Mouse (Mus musculus): ENCODE measurements around the gene Bach1.

Bach1 gene

DNA sequence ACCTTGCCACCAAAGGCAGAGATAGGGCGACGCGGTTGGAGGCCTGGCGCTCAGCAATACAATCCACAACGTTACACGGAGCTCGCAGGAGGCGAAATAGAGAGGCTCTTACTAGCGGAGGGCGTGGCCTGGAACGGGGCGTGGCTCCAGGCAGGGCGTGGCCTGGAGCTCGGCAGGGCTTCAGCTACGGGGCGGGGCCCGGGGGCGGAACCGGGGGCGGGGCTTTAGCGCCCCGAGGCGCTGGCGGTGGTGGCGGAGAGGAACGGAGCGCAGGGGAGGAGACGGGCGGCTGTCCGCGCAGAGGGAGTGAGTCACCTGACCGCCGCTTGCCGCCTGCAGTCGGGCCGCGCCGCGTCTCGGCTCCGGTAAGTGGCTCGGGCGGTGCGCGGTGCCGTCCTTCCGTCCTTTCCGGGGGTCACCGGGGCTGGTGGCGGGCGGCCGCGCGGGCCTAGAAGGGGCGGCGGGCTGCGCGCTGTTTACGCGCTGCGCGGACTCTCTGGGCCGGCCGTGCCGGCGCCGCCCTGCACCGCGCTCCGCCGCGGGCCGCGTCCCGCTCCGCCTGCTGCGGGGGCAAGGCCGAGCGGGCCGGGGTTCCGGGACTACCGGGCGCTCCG, at the start of gene Bach1:
Gene Bach1, plus strand, starts transcription at position 254 of the 614 bp plus-strand sequence.
- peak; percentile 93 for DNase-seq (ENCODE audit: low read depth, low spot score)

DNA sequence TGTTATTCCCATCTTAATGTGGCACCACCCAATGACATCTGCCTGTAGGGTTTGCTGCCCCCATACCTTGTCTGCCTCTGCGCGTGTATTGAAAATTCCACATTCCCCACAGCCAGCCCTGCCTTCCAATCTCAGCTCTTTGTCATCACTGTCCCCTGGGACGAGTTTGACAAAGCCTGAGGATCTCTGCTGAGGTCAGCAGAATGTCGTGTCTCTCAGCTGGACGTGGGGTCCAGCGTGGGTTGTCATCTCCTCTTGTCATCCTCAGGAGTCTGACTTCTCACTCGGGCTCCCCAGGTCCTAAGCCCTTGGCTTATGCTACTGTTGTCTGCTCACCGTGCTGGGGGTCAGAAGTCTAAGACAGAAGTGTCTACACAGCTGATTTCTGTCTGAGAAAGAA, 46.4 kb upstream of the Bach1 start:
- DNase-seq (ENCODE audit: low read depth, low spot score) = no peak

DNA sequence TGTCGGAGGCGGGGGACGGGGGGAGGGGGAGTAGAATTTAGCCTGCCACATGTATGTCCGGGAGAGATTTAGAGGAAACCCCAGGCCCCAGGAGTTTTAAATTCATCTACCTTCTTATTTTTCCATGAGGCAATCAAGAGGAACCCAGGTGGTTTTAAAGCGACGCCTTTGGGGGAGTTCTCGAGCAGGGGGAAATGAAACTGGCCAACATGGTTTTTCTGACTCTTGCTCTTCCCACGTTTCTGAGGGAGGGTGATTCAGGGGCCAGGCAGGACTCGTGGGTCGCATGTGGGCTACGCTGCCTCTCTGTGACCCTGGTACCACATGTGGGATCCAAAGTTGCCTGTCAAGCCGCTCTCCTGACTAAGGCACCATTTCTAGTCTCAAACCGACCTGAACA, 45.8 kb upstream of the Bach1 start:
- no peak for DNase-seq (ENCODE audit: low read depth, low spot score)

DNA sequence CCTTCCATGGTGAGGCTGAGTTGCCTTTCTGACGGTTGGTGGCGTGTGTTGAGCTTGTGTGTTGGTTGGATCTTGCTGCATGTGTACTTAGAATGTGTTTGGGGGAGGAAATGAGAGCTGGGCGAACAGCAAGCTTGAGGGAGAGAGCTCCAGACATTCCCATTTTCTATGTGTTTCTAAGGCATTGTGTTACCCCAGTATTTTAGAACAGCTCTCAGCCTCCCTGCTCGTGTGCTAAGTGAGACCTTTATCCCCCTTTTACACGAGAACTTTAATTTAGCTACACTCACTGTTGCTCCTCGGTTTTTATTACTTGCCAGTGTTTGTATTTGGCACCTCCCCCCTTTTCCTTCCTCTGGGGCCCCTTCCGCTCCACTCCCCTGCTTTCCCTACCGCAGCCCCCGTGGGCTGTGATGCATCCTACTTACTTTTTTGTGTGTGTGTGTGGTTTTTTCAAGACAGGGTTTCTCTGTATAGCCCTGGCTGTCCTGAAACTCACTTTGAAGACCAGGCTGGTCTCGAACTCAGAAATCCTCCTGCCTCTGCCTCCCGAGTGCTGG, 44.6 kb upstream of the Bach1 start:
- no peak for DNase-seq (ENCODE audit: low read depth, low spot score)

DNA sequence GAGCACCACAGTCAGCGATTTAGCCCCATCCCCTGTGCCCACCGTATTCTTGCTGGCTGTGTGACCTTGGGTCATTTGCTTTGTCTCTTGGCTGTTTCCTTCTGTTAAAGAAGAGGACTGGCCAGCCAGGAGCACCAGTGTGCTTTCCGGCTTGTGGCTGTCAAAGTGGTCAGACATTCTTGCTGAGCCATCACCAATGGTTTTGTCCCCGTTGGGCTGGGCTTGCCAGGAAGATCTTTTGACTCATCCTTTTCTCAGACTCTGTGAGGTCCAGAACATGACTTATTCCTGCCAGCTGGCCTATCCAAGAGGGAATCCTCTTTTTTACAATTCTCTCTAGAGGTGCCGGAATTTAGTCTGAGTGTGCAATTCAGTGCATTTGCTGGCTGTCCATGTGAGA, 43.7 kb upstream of the Bach1 start:
- no peak for DNase-seq (ENCODE audit: low read depth, low spot score)

DNA sequence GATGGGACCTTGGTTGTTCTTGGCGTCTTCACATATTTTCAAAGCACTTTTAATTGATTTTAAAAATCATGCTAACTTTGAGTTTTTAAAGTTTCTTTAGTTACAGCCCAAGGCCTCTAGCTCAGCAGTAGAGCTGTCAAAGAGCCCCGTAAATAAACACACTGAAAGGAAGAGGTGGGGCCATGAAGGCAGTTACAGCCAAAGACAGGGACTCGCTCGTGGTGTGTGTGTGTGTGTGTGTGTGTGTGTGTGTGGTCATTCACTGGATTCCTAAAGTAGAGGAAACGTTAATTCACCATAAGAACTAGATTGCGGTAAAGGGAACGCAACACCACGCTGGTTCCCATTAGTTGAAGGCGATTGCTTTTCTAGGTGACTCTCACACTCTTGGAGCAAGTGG, 43.2 kb upstream of the Bach1 start:
- DNase-seq (ENCODE audit: low read depth, low spot score) = no peak

DNA sequence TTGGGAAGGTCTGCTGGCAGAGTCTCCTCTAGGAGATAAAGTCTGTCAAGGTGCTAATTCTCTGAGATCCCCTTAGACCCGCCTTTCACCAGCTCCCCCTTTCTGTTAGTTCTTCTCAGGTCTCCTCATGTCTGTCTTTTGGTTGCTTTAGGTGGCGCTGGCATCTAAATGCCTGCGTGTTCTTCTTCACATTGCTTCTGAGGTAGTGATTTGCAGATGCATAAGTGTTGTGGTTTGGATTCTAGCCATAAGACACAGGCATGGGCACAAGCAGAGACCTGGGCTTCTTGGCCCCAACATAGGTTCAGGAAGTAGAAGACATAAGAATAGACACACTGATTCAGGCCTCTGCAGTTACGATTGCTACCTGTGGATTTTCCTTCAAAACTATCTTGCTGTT, 42.0 kb upstream of the Bach1 start:
- no peak for DNase-seq (ENCODE audit: low read depth, low spot score)

DNA sequence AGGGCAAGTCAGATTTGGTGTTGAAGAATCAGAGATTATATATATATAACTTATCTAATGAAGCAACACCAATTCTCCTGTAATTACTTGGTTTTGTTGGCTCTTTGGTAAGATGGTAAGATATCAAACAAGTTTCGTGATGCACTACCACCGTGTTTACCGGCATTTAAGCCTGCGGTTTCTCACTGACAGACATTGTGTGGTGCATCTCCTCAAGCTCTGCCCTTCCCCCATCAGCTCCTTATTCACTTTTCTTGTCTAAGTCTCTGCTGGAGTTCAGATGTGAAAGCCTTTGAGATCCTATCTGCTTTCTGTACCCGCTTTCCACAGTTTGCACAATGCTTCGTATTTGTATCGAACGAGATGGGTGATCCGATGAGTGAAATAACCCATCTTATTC, 41.5 kb upstream of the Bach1 start:
- DNase-seq (ENCODE audit: low read depth, low spot score) = no peak

DNA sequence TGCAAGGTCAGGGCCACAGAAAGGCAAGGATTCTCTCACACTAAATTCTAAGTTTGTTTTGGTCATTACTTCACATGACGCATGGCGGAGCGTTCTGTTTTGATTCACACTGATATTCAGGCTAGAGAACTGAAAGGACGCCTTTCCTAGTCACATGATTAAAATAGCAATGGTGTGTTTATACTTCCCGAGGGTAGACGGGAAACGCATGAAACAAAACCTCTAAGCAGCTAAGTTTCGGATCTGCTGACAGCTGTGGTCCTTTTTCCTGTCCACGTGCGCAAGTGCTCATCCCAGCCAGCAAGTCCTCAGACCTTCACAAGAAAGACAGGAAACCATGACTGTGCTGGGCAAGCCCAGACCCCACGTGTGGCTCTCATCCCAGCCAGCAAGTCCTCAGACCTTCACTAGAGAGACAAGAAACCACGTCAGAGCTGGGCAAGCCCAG, 37.7 kb upstream of the Bach1 start:
- DNase-seq (ENCODE audit: low read depth, low spot score) = no peak

DNA sequence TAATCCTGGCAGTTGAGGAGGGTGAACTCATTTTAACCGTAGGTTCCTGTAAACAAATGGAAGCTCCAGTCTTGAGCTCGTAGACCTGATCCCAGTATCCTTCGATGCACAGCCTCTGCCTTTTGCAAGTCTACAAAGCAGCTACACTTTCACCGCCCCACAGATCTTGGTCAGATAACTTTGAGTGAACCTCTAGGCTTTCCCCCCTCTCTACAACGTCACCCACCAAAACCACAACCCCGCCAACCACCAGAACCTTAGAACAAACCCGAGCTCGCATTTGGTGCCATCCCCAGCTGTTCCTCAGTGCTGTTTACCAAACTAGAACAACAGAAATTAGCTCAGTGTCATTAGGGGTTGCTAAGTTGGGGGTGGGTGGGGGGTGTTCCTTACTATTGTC, 37.1 kb upstream of the Bach1 start:
- no peak for DNase-seq (ENCODE audit: low read depth, low spot score)

DNA sequence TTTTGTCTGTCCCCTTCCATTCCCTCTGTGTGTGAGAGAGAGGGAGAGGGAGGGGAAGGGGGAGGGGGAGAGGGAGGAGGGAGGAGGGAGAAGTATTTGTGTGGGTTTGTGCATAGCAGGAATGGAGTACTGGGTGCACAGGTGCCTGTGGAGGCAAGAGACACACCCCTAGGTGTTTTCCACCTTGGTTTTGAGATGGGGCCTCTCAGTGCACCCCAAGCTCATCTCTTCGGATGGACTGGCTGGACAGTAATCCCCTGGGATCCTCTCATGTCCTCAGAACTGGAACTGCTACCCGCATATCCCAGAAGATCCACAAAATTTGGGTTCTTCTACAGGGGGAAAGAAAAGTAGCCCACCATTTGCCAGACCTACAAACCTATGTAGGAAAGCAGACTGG, 36.2 kb upstream of the Bach1 start:
- DNase-seq (ENCODE audit: low read depth, low spot score) = no peak

DNA sequence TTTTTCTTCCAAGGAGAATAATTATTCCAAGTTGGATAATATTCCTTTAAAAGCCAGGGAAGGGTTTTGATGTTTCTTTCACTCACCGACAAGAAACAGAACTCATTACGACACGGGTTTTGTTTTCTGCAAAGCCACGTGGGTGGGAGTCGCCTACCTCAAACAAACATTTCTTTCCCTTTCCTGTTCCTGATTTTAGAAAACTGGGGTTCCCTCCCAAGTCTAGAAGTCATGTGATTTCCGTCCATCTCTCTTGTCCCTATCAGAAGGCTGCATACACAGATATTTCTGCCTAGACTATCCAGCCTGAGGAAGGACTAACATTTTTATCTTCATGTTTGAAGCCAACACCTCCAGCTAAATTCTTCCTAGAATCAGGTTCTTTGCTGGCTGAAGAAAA, 34.9 kb upstream of the Bach1 start:
- DNase-seq (ENCODE audit: low read depth, low spot score) = no peak

DNA sequence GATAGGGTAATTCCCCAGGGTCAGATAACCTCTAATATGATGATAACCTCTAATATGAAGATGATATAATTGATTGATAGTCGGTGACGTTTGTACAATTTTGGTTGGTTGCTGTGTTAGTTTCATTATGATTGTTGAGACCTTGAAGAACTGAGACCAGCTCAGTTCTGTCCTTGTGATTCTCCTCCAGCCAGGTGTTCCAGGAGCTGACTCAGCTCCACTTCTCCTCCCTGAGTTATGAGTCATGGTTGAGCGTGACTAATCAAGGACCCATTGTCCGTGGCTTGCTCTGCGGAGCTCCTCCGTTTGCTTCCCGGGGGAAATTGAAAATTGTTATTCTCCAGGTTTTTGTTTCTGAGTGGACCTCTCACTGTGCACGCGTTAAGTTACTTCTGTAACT, 33.5 kb upstream of the Bach1 start:
- no peak for DNase-seq (ENCODE audit: low read depth, low spot score)

DNA sequence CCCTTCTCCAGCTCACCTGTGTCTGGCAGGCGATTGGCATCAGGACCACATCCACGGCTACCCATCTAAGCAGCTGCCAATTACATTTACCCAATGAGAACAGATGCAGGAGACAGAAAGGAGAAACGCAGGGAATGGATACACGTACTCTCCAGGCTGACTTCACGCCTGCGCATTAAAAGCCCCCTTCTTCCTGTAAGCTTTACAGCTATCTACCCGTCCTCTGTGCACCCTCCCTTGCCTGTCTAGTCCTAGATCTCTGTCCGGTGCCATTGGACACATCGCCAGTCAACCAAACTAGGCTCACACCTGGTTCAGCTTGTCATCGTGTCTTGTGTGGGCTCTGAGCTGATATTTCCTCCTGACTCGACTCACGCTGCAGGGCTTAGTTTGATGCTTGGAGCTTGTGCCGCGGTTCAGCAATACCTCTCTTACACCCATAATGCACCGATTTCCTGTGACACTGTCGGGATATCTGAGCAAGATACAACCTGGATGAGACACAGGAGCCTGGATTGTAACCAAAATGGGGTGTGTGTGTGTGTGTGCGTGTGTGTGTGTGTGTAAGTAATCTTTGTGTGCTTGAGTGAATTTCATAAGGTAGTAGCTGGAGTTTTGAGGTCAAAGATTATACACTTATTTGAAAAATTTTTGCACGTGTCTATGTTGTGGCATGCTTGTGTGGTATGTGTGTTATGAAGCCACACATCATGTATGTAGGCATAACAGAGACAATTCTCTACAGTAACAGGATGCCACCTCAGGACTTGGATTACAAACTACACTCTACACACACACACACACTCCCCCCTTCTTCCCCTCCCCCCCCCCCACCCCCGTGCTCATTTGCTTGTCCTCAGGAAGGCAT, 32.8 kb upstream of the Bach1 start:
- no peak for DNase-seq (ENCODE audit: low read depth, low spot score)

DNA sequence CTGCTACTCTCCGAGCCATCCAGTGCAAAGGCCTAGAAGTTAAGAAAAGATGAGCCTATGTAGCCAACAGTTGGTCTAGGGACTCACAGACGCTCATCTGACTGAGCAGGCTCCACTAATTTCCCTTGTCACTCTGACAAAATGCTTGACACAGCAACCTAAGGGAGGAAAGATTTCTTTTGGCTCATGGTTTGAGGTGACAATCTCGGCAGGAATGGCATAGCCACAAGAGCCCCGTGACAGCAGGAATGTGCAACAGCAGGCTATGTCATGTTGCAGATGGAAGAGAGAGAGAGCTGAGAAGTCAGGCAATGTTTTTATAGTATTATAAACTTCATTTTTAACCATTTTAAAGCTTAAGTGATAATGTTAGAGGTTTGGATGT, 32.1 kb upstream of the Bach1 start:
- DNase-seq (ENCODE audit: low read depth, low spot score) = no peak

DNA sequence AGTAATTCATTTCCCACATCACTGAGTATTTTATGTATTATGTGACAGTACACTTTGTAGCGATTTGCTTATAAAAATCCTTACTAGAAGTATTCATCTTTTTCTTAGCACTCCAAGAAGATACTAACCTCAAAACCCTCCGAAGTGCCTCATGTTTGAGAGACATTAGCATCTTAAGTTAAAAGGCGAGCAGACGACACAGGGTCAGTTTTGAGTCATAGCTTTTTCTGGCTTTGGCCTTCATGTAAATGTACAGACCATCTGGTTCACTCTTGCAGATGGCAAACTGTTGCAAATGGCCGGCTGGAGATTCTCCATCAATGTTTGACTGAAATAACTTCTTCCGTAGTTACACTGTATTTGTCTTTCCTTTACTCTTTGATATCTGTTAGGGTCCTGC, 30.7 kb upstream of the Bach1 start:
- no peak for DNase-seq (ENCODE audit: low read depth, low spot score)

DNA sequence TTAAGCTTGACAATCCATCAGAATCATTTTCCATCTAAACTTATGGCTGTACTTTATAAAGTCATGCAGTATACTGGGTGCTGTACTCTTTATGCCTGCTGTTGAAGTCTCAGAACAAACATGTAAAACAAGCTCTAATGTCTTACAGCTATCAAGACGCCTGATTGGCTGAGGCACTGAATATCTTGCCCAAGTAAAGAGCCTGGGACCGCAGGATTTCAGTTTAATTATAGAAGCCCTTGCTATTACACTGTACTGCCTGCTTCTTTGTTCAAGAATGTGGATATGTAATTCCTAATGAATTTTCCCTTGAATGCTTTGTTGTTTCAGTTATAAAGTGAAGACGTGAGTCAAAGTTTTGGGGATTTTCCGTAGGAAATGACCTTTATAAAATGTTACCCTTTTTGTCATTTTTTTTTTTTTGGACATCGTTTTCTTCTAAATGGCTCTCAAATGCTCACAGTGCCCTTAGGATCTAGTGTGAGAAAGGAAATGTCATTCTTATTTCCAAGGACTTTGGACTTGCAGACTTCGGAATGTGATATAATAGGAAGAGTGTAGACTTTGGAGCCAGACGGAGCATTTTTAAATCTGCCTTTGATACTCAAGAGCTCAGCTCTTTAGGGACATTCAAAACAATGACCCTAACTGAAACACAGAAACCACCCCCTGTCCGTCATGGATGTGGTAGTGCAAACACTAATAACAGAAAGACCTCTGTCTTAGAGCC, 28.5 kb upstream of the Bach1 start:
- no peak for DNase-seq (ENCODE audit: low read depth, low spot score)

DNA sequence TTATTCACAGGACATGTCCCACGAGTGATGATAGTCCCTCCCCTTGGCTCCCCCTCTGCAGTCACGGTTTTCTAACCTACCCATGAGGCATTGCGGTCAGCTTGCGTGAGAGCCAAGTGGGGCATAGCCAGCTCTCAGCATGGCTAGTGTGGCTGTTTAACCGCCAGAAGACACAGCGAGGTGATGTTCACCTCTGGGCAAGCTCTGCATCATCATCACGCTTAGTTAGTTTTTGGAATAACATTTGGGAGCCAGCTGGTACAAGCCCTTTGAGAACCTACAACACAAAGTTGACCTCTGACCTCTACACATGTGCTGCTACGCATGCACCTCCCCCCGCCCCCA, 28.0 kb upstream of the Bach1 start:
- no peak for DNase-seq (ENCODE audit: low read depth, low spot score)

DNA sequence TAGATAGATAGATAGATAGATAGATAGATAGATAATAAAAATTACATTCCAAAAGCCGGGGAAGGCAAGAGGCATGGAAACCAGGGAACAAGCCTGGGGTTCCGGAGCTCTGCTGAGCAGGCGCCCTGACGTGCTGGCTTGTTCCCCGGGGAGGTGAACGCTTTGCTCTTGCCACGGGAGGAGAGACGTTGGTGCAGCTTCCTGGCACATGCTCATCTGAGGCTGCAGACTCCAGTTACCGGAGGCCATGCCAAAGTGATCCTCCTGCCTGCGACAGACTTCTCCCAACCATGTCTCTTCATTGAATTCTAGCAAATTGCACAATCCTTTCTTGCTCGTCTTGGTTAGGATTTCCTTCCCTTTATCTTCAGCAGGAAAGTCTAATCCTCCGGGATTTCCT, 27.4 kb upstream of the Bach1 start:
- DNase-seq (ENCODE audit: low read depth, low spot score) = no peak

DNA sequence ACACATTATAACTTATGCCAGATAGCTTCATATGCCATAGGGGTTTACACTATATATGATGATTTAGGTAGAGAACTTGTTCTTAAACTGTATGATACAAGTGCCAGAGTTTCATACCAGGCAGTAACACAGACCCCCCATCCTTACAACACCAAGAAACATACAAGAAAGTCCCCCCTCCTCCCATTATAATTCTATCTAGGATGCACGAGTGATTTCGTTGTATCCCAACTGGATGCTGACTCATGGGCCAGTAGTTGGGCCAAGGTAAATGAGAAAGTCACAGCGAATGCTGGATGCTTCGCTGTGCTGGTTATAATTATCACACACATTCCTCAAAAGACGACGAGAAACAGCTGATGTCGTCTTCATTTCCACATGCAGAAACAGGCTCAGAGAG, 25.6 kb upstream of the Bach1 start:
- no peak for DNase-seq (ENCODE audit: low read depth, low spot score)

DNA sequence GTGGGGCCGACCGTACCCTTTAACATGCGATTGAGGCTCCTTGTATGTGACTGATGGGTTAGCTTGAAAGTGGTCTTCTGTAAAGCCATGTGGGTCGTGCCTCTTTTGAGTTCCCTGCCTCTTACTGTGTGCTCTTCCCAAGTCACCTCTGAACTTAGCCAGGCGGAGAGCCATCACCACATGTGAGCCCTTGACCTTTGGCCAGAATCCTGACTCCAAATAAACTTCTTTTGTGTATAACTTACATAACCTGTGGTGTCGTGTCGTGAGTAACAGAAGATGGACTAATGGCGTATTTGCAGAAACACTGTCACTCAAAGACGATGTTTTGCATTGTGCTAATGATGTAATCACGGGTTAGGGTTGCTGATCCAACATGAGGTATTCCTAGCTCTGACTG, 22.6 kb upstream of the Bach1 start:
- no peak for DNase-seq (ENCODE audit: low read depth, low spot score)

DNA sequence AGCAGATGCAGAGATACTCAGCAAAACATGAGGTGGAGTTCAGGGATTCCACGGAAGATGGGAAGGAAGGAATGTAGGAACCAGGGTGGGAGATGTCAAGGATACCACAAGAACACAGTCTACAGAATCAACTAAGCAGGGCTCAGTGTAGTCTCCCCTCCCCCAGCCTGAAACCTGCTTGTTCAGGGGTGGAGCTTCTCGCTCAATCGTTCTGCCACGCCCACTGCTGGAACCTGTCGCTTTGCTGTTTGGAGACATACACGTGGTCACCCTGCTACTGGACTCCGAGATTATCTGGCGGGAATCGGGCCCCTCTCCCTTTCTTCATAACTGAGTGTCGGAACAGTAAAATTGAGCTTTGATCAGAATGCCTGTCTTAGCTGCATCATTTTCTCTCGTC, 20.1 kb upstream of the Bach1 start:
- DNase-seq (ENCODE audit: low read depth, low spot score) = peak; percentile 37
